Mouse (Mus musculus) embryonic facial prominence, embryonic 12.5 days (tissue): ENCODE results near the gene Olfr1055. TPM values are rescaled to one million over a fixed set of nuclear protein-coding genes. Genes with fewer than 3 reads are reported as not detected.
"Not testable (repeated sequence)": the region's sequence is repeated elsewhere in the genome, so short reads cannot be mapped to it uniquely, and the experiment has no call there.

Experiments used
- ATAC-seq: fragments of 200-750 bp; cut with Nextera tagmentation; 2 replicates; pipeline ENCODE4 v1.8.0; 2017; ENCODE audit not compliant: insufficient number of reproducible peaks, insufficient read depth, low FRiP score, low TSS enrichment
- H3K27ac ChIP-seq: fragments of 300-500 bp; sonication (generic); 2 replicates; pipeline ENCODE4 v1.5.1; 2016; ENCODE audit warnings: mild to moderate bottlenecking
- H3K27me3 ChIP-seq: fragments of 300-500 bp; sonication (generic); 2 replicates; pipeline ENCODE4 v1.6.1; 2016; ENCODE audit warnings: mild to moderate bottlenecking, moderate library complexity
- H3K36me3 ChIP-seq: fragments of 300-500 bp; sonication (generic); 2 replicates; pipeline ENCODE4 v1.6.1; 2016; ENCODE audit warnings: mild to moderate bottlenecking
- H3K4me1 ChIP-seq: fragments of 300-500 bp; sonication (generic); 2 replicates; pipeline ENCODE4 v1.6.1; 2016
- H3K4me2 ChIP-seq: fragments of 300-500 bp; sonication (generic); replicated peaks from 2 replicates; pipeline ENCODE4 v1.6.1; 2016; ENCODE audit warnings: mild to moderate bottlenecking, moderate library complexity
- H3K4me3 ChIP-seq: fragments of 300-500 bp; sonication (generic); 2 replicates; pipeline ENCODE4 v1.5.1; 2016; ENCODE audit warnings: mild to moderate bottlenecking
- H3K9ac ChIP-seq: fragments of 300-500 bp; sonication (generic); 2 replicates; pipeline ENCODE4 v1.6.1; 2016; ENCODE audit warnings: mild to moderate bottlenecking, moderate library complexity
- H3K9me3 ChIP-seq: fragments of 300-500 bp; sonication (generic); 2 replicates; pipeline ENCODE4 v1.6.1; 2016; ENCODE audit warnings: mild to moderate bottlenecking, moderate library complexity
- WGBS: fragments of 180-500 bp; shearing (Covaris S2); methylation state at CpG from one replicate; pipeline ENCODE4 v1.1.7; 2016; 5-methylcytosine and 5-hydroxymethylcytosine counted together
- polyA plus RNA-seq: library from polyadenylated mRNA; unstranded; fragments of >200 nt; fragmentation: Nextera tagmentation; extraction: Ambion mirVana; gene quantifications from 2 replicates; pipeline ENCODE4 v1.2.1, GENCODE M21; 2016

The Olfr1055 gene
- polyA plus RNA-seq: not detected in 2 replicates

DNA sequence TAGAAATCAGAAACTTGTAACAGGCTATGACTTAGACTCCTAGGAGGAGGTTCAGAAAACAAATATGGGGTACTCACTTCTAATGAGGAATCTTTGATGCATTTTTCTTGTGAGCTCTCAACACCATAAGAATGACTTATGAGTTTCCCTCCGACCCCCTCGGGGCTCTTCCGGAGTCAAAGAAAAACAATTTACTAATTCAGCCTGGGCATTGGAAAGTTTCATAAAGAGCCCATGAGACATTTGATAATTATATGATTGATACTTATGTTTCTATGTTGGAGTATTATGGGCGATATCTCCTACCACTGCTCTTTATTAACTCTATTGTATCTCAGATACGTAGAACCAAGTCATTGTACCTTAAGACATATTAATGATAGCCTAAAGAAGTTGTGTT, at the start of gene Olfr1055:
Gene Olfr1055 (minus strand): TSS at position 101 of the 400 bp plus-strand sequence.
- no peaks in the 10 kb centered on the region for H3K27me3 ChIP-seq
- no peak within 1 kb of the TSS for H3K9ac ChIP-seq
- H3K9me3 ChIP-seq: no peaks in the 10 kb centered on the region
- H3K36me3 ChIP-seq: no peaks in the 10 kb centered on the region
- no peak within 1 kb of the TSS for H3K4me3 ChIP-seq
- ATAC-seq: no peak
- H3K27ac ChIP-seq: no peak within 1 kb of the TSS
- H3K4me1 ChIP-seq: no peaks in the 10 kb centered on the region
- H3K4me2 ChIP-seq: no peak within 1 kb of the TSS
- WGBS: 87% methylated on average over 5 of the region's 5 CpGs

DNA sequence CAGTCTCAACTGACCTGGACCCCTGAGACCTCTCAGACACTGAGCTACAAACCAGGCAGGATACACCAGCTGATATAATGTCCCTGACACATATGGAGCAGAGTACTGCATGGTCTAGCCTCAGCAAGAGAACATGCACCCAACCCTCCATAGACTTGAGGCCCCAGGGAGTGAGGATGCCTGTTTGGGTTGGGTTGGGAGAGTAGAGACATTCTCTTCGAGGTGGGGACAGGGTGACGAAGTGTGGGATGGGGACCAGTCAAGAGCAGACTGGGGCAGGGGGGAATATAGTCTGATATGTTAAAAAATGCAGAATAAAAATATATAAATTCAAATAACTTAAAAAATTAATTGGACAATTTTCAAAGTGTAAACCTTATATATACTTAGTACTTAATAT, 45.0 kb upstream of the Olfr1055 start:
- H3K27me3 ChIP-seq: no peaks in the 10 kb centered on the region
- no peaks in the 10 kb centered on the region for H3K36me3 ChIP-seq
- H3K9ac ChIP-seq: no peak overlapping the region
- no peaks in the 10 kb centered on the region for H3K4me1 ChIP-seq
- 87% methylated on average over 2 of the region's 2 CpGs for WGBS
- H3K9me3 ChIP-seq: no peaks in the 10 kb centered on the region
- no peak overlapping the region for H3K4me2 ChIP-seq
- ATAC-seq: no peak
- H3K4me3 ChIP-seq: no peak overlapping the region
- H3K27ac ChIP-seq: no peak overlapping the region

DNA sequence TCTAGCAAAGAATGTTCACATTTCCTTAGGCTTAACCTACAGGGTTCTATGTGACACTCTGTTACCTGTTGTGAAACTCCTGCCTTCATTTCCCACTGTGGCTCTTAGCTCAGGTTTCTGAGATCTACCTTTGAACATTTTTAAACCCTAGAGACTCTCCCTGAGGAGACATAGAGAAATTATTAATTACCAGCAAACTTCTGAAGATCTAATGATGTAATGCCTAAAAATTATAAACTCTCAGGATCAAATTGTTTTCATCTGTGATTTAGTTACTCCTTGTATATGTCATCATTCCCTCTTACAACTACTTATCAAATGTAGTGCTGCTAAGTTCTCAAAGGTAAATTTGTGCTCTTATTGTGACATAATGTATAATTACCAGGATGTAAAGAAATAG, 38.4 kb upstream of the Olfr1055 start, which contains the start of gene Olfr1058:
Gene Olfr1058 (minus strand): TSS at position 101 of the 400 bp plus-strand sequence.
- not testable (repeated sequence) for ATAC-seq, H3K27me3 ChIP-seq, H3K9ac ChIP-seq, H3K4me2 ChIP-seq, H3K9me3 ChIP-seq, H3K4me1 ChIP-seq, H3K27ac ChIP-seq, H3K36me3 ChIP-seq, H3K4me3 ChIP-seq

DNA sequence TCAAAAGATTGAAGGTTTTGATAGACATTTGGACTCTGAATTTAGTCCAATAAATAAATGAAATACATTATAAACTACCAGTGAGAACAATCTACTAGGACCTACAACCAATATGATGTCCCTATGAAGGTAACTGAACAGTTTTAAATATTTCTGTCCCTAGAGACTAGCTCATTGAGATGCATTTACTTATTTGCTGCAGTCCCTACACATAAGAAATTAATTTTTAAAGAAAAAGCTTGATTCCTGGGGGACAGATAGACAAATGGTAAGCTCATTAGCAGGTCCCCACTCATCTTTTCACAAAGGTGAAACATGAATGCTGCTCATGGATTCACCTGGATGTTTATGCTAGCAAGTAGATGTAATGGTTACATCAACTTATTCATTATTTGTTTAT, 28.2 kb upstream of the Olfr1055 start, which contains the start of gene Olfr1057:
Gene Olfr1057 (minus strand): TSS at position 101 of the 400 bp plus-strand sequence.
- Histone ChIP-seq H3K9ac (no peak within 1 kb of the TSS), H3K4me3 (no peak within 1 kb of the TSS), H3K27me3 (no peaks in the 10 kb centered on the region), H3K9me3 (no peaks in the 10 kb centered on the region), H3K27ac (no peak within 1 kb of the TSS), H3K4me1 (no peaks in the 10 kb centered on the region), H3K36me3 (no peaks in the 10 kb centered on the region), H3K4me2 (no peak within 1 kb of the TSS)
- ATAC-seq: no peak

DNA sequence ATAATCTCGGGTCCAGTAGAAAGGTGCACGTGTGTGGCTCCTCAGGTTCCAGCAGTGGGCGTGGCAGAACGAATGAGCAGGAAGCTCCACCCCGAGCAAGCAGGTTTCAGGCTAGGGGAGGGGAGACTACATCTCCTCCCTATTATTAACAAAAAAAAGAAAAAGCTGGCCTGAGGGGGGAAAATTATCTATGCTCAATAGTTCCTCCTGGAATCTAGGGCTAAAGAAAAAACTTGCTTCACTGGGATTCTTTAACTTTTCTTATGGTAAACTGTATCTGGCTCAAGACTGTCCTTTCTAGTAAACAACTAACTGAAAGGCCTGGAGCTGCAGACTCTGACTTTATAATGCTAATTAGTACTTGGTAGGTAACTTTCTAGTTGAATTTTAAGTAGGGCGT, 16.3 kb upstream of the Olfr1055 start:
- H3K4me3 ChIP-seq, H3K27ac ChIP-seq, H3K4me2 ChIP-seq, H3K9ac ChIP-seq, ATAC-seq, H3K9me3 ChIP-seq, H3K36me3 ChIP-seq, H3K27me3 ChIP-seq, H3K4me1 ChIP-seq: not testable (repeated sequence)
- WGBS: 71% methylated on average over 2 of the region's 6 CpGs

DNA sequence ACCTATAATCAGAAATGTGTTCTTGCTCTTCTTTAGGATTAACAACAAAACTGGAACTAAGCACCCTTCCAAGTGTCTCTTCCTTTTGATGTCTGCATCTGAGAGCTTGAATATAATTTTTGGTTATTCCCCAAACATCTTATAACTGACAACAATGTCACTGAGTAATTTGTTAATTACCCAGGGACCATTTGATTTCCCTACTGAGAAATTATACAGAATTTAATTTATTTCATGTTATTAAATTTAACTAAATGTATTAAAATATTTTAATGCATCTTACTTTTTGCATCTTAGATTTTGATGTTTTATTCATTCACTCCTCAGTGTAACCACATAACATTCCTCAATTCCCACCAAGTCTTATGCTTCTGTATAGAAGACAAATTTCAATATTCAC, 12.3 kb upstream of the Olfr1055 start, which contains the start of gene Olfr1056:
Gene Olfr1056 (minus strand): TSS at position 101 of the 400 bp plus-strand sequence.
- ATAC-seq: no peak
- Histone ChIP-seq H3K4me3 (no peak within 1 kb of the TSS), H3K27ac (no peak within 1 kb of the TSS), H3K9me3 (no peaks in the 10 kb centered on the region), H3K4me2 (no peak within 1 kb of the TSS), H3K4me1 (no peaks in the 10 kb centered on the region), H3K27me3 (no peaks in the 10 kb centered on the region), H3K9ac (no peak within 1 kb of the TSS), H3K36me3 (no peaks in the 10 kb centered on the region)

DNA sequence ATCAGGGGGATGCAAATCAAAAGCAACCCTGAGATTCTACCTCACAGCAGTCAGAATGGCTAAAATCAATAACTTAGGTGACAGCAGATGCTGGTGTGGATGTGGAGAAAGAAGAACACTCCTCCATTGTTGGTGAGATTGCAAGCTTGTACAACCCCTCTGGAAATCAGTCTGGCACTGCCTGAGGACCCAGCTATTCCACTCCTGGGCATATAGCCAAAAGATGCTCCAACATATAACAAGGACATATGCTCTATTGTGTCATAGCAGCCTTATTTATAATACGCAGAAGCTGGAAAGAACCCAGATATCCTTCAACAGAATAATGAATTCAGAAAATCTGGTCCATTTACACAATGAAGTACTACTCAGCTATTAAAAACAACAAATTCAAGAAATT, 1.7 kb upstream of the Olfr1055 start:
- not testable (repeated sequence) for H3K9me3 ChIP-seq, H3K27me3 ChIP-seq, H3K4me3 ChIP-seq, H3K36me3 ChIP-seq, H3K9ac ChIP-seq, H3K4me1 ChIP-seq, H3K4me2 ChIP-seq, H3K27ac ChIP-seq, ATAC-seq
- WGBS: 100% methylated on average over 1 of the region's 1 CpGs

DNA sequence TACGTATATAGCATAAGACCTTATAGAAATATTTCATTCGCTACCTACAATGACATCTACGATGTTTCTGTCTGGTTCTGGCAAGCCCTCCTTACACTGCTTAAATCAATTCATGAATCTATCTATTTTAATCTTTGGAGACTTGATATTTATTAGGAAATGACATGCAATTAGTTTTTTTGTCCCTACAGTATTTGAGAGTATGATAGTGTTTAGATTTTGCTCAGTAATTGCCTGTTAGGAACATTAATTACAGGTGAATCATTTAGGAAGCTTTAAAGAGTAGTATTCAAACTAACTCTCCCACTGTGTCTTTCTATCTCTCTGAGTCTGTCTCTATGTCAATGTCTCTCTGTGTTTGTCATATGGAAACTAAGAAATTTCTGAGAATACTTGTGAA, 14.8 kb downstream of the Olfr1055 start, which contains the start of gene Olfr1054:
Gene Olfr1054 (minus strand): TSS at position 101 of the 400 bp plus-strand sequence.
- no peak within 1 kb of the TSS for H3K27ac ChIP-seq
- no peaks in the 10 kb centered on the region for H3K27me3 ChIP-seq
- no peaks in the 10 kb centered on the region for H3K4me1 ChIP-seq
- H3K4me3 ChIP-seq: no peak within 1 kb of the TSS
- no peaks in the 10 kb centered on the region for H3K9me3 ChIP-seq
- 84% methylated on average over 3 of the region's 3 CpGs for WGBS
- H3K9ac ChIP-seq: no peak within 1 kb of the TSS
- no peak within 1 kb of the TSS for H3K4me2 ChIP-seq
- no peak for ATAC-seq
- H3K36me3 ChIP-seq: no peaks in the 10 kb centered on the region

DNA sequence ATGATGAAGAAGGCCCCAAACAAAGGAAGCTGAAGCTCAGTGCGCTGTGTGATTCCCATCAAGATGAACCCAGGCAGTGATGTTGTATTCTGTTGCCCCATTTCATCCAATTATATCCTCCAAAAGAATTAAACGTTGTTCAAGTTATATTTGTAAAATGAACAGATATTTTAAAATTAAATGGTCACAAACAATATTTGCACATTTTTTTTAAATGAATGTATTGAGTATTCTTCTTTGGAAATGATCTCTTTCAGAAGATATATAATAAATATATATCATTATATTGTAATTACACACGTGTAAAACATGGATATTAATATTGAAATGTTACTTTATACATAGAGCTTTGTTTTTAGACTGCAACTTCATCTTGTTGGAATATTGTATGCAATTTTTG, 34.9 kb downstream of the Olfr1055 start, which contains the start of gene Olfr1053:
Gene Olfr1053 (minus strand): TSS at position 101 of the 400 bp plus-strand sequence.
- no peak within 1 kb of the TSS for H3K4me2 ChIP-seq

More for the DNA sequence above, 34.9 kb downstream of the Olfr1055 start, which contains the start of gene Olfr1053:
- Histone ChIP-seq H3K9ac (no peak within 1 kb of the TSS), H3K9me3 (no peaks in the 10 kb centered on the region), H3K36me3 (no peaks in the 10 kb centered on the region), H3K4me3 (no peak within 1 kb of the TSS), H3K27me3 (no peaks in the 10 kb centered on the region), H3K27ac (no peak within 1 kb of the TSS), H3K4me1 (no peaks in the 10 kb centered on the region)
- WGBS: 68% methylated on average over 3 of the region's 3 CpGs
- ATAC-seq: no peak

Other genes starting within 250 kb of the Olfr1055 start
- gene Olfr1039, start 214.4 kb downstream of the Olfr1055 start, polyA plus RNA-seq: not detected in 2 replicates
- not detected in 2 replicates for gene Olfr1040, start 203.6 kb downstream of the Olfr1055 start, polyA plus RNA-seq
- not detected in 2 replicates for gene Olfr1042, start 188.4 kb downstream of the Olfr1055 start, polyA plus RNA-seq
- not detected in 2 replicates for gene Olfr1043, start 182.8 kb downstream of the Olfr1055 start, polyA plus RNA-seq
- gene Olfr1044, start 172.5 kb downstream of the Olfr1055 start, polyA plus RNA-seq: not detected in 2 replicates
- gene Olfr52, start 164.6 kb downstream of the Olfr1055 start, polyA plus RNA-seq: not detected in 2 replicates
- gene Olfr1045, start 147.3 kb downstream of the Olfr1055 start, polyA plus RNA-seq: not detected in 2 replicates
- gene Olfr1046, start 131.0 kb downstream of the Olfr1055 start, polyA plus RNA-seq: not detected in 2 replicates
- not detected in 2 replicates for gene Olfr1047, start 118.9 kb downstream of the Olfr1055 start, polyA plus RNA-seq
- not detected in 2 replicates for gene Olfr1048, start 110.0 kb downstream of the Olfr1055 start, polyA plus RNA-seq
- gene Olfr1049, start 92.0 kb downstream of the Olfr1055 start, polyA plus RNA-seq: not detected in 2 replicates
- not detected in 2 replicates for gene Olfr1051, start 71.2 kb downstream of the Olfr1055 start, polyA plus RNA-seq
- not detected in 2 replicates for gene Olfr1052, start 57.8 kb downstream of the Olfr1055 start, polyA plus RNA-seq
- not detected in 2 replicates for gene Olfr1053, start 35.0 kb downstream of the Olfr1055 start, polyA plus RNA-seq
- gene Olfr1054, start 14.9 kb downstream of the Olfr1055 start, polyA plus RNA-seq: not detected in 2 replicates
- gene Olfr1056, start 12.2 kb upstream of the Olfr1055 start, polyA plus RNA-seq: not detected in 2 replicates
- gene Olfr1057, start 28.1 kb upstream of the Olfr1055 start, polyA plus RNA-seq: not detected in 2 replicates
- not detected in 2 replicates for gene Olfr1058, start 38.3 kb upstream of the Olfr1055 start, polyA plus RNA-seq
- gene Olfr1061, start 63.8 kb upstream of the Olfr1055 start, polyA plus RNA-seq: not detected in 2 replicates
- not detected in 2 replicates for gene Olfr1062, start 76.5 kb upstream of the Olfr1055 start, polyA plus RNA-seq
- gene Olfr1065, start 100.3 kb upstream of the Olfr1055 start, polyA plus RNA-seq: not detected in 2 replicates
- not detected in 2 replicates for gene Olfr1066, start 106.0 kb upstream of the Olfr1055 start, polyA plus RNA-seq
- gene Olfr228, start 137.1 kb upstream of the Olfr1055 start, polyA plus RNA-seq: not detected in 2 replicates
- gene Olfr1076, start 158.2 kb upstream of the Olfr1055 start, polyA plus RNA-seq: not detected in 2 replicates
- gene Olfr1079, start 192.2 kb upstream of the Olfr1055 start, polyA plus RNA-seq: not detected in 2 replicates
- gene Olfr1080, start 208.0 kb upstream of the Olfr1055 start, polyA plus RNA-seq: not detected in 2 replicates
- not detected in 2 replicates for gene Olfr1082, start 248.7 kb upstream of the Olfr1055 start, polyA plus RNA-seq